Mouse (Mus musculus) MEL (cell line): ENCODE data around the gene Olfr315.

Experiments
- CHD1 ChIP-seq: IDR thresholded peaks from 2 replicates; pipeline ENCODE4 v1.6.1; 2012; ENCODE audit warnings: low read depth, mild to moderate bottlenecking, inconsistent platforms, low read length, improper control_type of control experiment
- ZNF384 ChIP-seq: IDR thresholded peaks from 2 replicates; pipeline ENCODE4 v1.6.1; 2012; ENCODE audit warnings: low read depth, mild to moderate bottlenecking, inconsistent platforms, low read length, improper control_type of control experiment

DNA sequence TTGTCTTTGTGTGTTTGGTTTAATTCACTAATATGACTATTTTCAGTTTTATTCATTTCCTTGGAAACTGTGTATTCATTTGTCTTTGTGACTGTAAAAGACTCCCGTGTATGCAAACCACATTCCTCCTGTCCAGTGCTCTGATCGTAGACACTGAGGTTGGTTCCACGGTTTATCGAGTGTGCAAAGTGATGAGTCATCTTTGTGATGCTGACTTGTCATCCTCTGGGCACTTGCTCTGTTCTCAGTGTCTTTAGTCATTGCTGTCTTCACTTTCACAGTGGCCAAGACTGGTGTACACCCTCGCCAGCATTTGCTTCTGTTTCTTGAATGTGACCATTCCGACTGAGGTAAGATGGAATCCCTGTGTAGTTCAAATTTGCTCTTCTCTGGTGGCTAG, 17.7 kb downstream of the Olfr315 start:
- TF ChIP-seq ZNF384, result no peak
- TF ChIP-seq CHD1, result no peak
